Mouse (Mus musculus): ENCODE measurements around the gene Cfap61. TPM values are rescaled to one million over a fixed set of nuclear protein-coding genes. Genes with fewer than 3 reads are reported as not detected.

Cfap61 gene
- polyA plus RNA-seq, 1 experiment: not detected

GRCm38 (mm10) chr2:145948402-145948954 is 13.9 kb downstream of the Cfap61 start:
- H3K4me1 ChIP-seq: peaks cover 27% of the 10 kb centered on the region
- no peaks in the 10 kb centered on the region for H3K36me3 ChIP-seq (replicated peaks; ENCODE audit: low read length)
- no peak overlapping the region for H3K4me3 ChIP-seq (replicated peaks)
- peaks cover 35% of the 10 kb centered on the region for H3K27me3 ChIP-seq (replicated peaks)
- TF ChIP-seq FLI1 (IDR thresholded peaks at IDR 0.05; ENCODE audit: low read length) (no peak), GATA1 (IDR thresholded peaks at IDR 0.05; ENCODE audit: borderline replicate concordance, low read length) (no peak)
- H3K9me3 ChIP-seq: no peaks in the 10 kb centered on the region

DNA sequence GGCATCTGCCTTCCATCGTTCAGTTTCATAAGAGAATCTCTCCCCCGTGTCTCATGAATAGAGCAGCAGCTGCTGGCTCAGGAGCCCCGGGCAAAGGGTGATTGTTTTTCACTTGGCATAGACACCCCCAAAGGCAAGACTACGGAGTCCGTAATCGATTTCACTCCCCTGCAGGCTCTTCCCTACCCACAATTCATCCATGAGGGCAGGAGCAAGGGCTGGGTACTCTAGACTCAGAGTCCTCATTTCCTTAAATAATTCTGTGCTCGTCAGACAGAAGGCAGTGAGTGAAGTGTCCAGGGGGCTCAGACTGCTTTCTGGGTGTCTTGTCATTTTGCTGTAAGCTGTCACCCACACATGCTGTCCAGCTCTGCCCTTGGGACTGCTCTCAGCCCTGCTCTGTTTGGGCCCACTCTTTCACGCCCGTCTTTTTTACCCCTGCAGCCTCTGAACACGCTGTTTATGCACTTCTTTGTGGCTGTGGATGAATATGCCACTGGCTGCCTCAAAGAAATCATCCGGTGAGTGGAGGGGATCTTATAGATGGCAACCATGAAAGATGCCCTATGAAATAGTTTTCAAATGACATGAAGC is 15.0 kb downstream of the Cfap61 start:
- peaks cover 23% of the 10 kb centered on the region for H3K4me1 ChIP-seq
- no peaks in the 10 kb centered on the region for H3K9me3 ChIP-seq
- H3K36me3 ChIP-seq (replicated peaks; ENCODE audit: low read length): no peaks in the 10 kb centered on the region
- H3K27me3 ChIP-seq (replicated peaks): peaks cover 35% of the 10 kb centered on the region
- H3K4me3 ChIP-seq (replicated peaks): no peak overlapping the region
- TF ChIP-seq GATA1 (IDR thresholded peaks at IDR 0.05; ENCODE audit: borderline replicate concordance, low read length) (no peak), FLI1 (IDR thresholded peaks at IDR 0.05; ENCODE audit: low read length) (no peak)

GRCm38 (mm10) chr2:145950239-145950638 is 15.7 kb downstream of the Cfap61 start:
- TF ChIP-seq FLI1 (IDR thresholded peaks at IDR 0.05; ENCODE audit: low read length): no peak
- TF ChIP-seq GATA1 (IDR thresholded peaks at IDR 0.05; ENCODE audit: borderline replicate concordance, low read length): no peak
- Histone ChIP-seq H3K4me1 (peaks cover 19% of the 10 kb centered on the region), H3K27me3 (replicated peaks) (peaks cover 38% of the 10 kb centered on the region), H3K9me3 (no peaks in the 10 kb centered on the region), H3K4me3 (replicated peaks) (no peak overlapping the region), H3K36me3 (replicated peaks; ENCODE audit: low read length) (no peaks in the 10 kb centered on the region)

DNA sequence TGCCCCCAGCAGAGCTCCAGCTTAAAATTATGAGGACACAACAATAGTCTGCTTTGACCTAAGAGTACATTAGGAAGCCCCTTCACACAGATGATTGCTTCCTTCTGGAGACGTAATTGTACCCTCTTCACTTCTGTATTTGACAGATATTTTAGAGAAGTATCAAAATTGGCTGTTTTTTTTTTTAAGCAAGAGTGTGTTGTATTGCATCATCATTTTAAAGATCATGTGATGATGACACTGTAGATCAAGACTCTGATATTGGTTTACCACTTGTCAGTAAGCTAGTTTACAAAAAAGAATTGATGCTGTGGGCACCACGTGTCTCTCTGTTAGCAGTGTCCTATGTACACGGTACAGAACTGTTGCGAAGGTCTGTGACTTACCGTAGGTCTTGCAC is 18.1 kb downstream of the Cfap61 start:
- TF ChIP-seq FLI1 (IDR thresholded peaks at IDR 0.05; ENCODE audit: low read length) (no peak), GATA1 (IDR thresholded peaks at IDR 0.05; ENCODE audit: borderline replicate concordance, low read length) (no peak)
- Histone ChIP-seq H3K27me3 (replicated peaks) (peaks cover 27% of the 10 kb centered on the region), H3K4me1 (peaks cover 20% of the 10 kb centered on the region), H3K9me3 (no peaks in the 10 kb centered on the region), H3K36me3 (replicated peaks; ENCODE audit: low read length) (no peaks in the 10 kb centered on the region), H3K4me3 (replicated peaks) (no peak overlapping the region)

- H3K36me3 ChIP-seq (replicated peaks; ENCODE audit: low read length): no peaks in the 10 kb centered on the region
- no peak for TF ChIP-seq GATA1 (IDR thresholded peaks at IDR 0.05; ENCODE audit: borderline replicate concordance, low read length)
- TF ChIP-seq FLI1 (IDR thresholded peaks at IDR 0.05; ENCODE audit: low read length): no peak
- H3K4me1 ChIP-seq: peaks cover 17% of the 10 kb centered on the region
- peaks cover 6% of the 10 kb centered on the region; the same call in 1 of the 2 replicates for H3K9me3 ChIP-seq
- H3K4me3 ChIP-seq (replicated peaks): no peak overlapping the region
- peaks cover 19% of the 10 kb centered on the region for H3K27me3 ChIP-seq (replicated peaks)
These were observed 21.3 kb downstream of the Cfap61 start for GRCm38 (mm10) chr2:145955844-145956243.

DNA sequence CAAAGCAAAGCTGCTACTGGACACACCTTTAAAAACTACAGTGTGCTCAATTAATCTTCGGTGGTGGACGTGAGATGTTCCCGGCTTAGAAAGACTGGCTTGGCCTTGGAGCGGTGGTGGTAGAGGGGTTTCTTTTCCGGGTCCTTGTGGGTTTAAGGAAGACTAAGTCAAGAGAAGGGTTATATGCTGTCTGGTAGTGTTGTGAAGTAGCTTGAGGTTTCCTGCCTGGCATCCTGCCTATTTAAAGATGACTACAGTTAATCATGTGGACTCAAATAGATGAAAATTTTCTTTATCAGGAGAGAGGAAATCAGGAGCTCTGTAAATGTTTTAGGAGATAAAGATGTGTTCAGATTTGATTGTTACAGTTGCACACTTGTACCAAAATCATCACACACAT is 21.7 kb downstream of the Cfap61 start:
- Histone ChIP-seq H3K36me3 (replicated peaks; ENCODE audit: low read length) (no peaks in the 10 kb centered on the region), H3K9me3 (peaks cover 6% of the 10 kb centered on the region; the same call in 1 of the 2 replicates), H3K4me3 (replicated peaks) (no peak overlapping the region), H3K27me3 (replicated peaks) (peaks cover 21% of the 10 kb centered on the region), H3K4me1 (peaks cover 16% of the 10 kb centered on the region)
- TF ChIP-seq GATA1 (IDR thresholded peaks at IDR 0.05; ENCODE audit: borderline replicate concordance, low read length) (no peak), FLI1 (IDR thresholded peaks at IDR 0.05; ENCODE audit: low read length) (no peak)

GRCm38 (mm10) chr2:145957450-145957849 is 22.9 kb downstream of the Cfap61 start:
- no peak overlapping the region for H3K4me3 ChIP-seq (replicated peaks)
- H3K36me3 ChIP-seq (replicated peaks; ENCODE audit: low read length): no peaks in the 10 kb centered on the region
- peaks cover 21% of the 10 kb centered on the region for H3K27me3 ChIP-seq (replicated peaks)
- peaks cover 10% of the 10 kb centered on the region for H3K4me1 ChIP-seq
- peaks cover 6% of the 10 kb centered on the region; the same call in 1 of the 2 replicates for H3K9me3 ChIP-seq
- TF ChIP-seq FLI1 (IDR thresholded peaks at IDR 0.05; ENCODE audit: low read length) (no peak), GATA1 (IDR thresholded peaks at IDR 0.05; ENCODE audit: borderline replicate concordance, low read length) (no peak)

- Histone ChIP-seq H3K4me3 (replicated peaks) (no peak overlapping the region), H3K4me1 (peaks cover 10% of the 10 kb centered on the region), H3K9me3 (peaks cover 6% of the 10 kb centered on the region; the same call in 1 of the 2 replicates), H3K36me3 (replicated peaks; ENCODE audit: low read length) (no peaks in the 10 kb centered on the region), H3K27me3 (replicated peaks) (peaks cover 20% of the 10 kb centered on the region)
- TF ChIP-seq GATA1 (IDR thresholded peaks at IDR 0.05; ENCODE audit: borderline replicate concordance, low read length) (no peak), FLI1 (IDR thresholded peaks at IDR 0.05; ENCODE audit: low read length) (no peak)
These were observed 23.5 kb downstream of the Cfap61 start for GRCm38 (mm10) chr2:145958097-145958496.

- H3K4me3 ChIP-seq (replicated peaks): no peak overlapping the region
- peaks cover 6% of the 10 kb centered on the region; the same call in 1 of the 2 replicates for H3K9me3 ChIP-seq
- H3K36me3 ChIP-seq (replicated peaks; ENCODE audit: low read length): no peaks in the 10 kb centered on the region
- H3K4me1 ChIP-seq: peaks cover 10% of the 10 kb centered on the region
- TF ChIP-seq FLI1 (IDR thresholded peaks at IDR 0.05; ENCODE audit: low read length): no peak
- TF ChIP-seq GATA1 (IDR thresholded peaks at IDR 0.05; ENCODE audit: borderline replicate concordance, low read length): no peak
- H3K27me3 ChIP-seq (replicated peaks): peaks cover 20% of the 10 kb centered on the region
These were observed 24.0 kb downstream of the Cfap61 start for GRCm38 (mm10) chr2:145958551-145958950.

GRCm38 (mm10) chr2:145961861-145962260 is 27.3 kb downstream of the Cfap61 start:
- Histone ChIP-seq H3K27me3 (replicated peaks) (peaks cover 20% of the 10 kb centered on the region), H3K4me3 (replicated peaks) (no peak overlapping the region), H3K4me1 (peaks cover 3% of the 10 kb centered on the region; the same call in 1 of the 2 replicates), H3K36me3 (replicated peaks; ENCODE audit: low read length) (no peaks in the 10 kb centered on the region), H3K9me3 (peaks cover 6% of the 10 kb centered on the region; the same call in 1 of the 2 replicates)
- no peak for TF ChIP-seq GATA1 (IDR thresholded peaks at IDR 0.05; ENCODE audit: borderline replicate concordance, low read length)
- TF ChIP-seq FLI1 (IDR thresholded peaks at IDR 0.05; ENCODE audit: low read length): no peak
